Mouse (Mus musculus) cerebellum, postnatal 36 days (tissue): Measurements from ENCODE around the gene Peak1.
"Not testable (repeated sequence)": the region's sequence is repeated elsewhere in the genome, so short reads cannot be mapped to it uniquely, and the experiment has no call there.

Source experiments
- DNase-seq, 2 experiments: peaks; one replicate each; pipeline ENCODE4 v3.0.0; 2021 to 2022; ENCODE audit warnings: mixed read lengths in 2 of 2

The Peak1 gene

GRCm38 (mm10) chr9:56417948-56418737 is at the start of gene Peak1, which contains the start of gene Hmg20a:
Peak1 (minus strand) TSS chr9:56418067.
Hmg20a (plus strand) TSS chr9:56418609.
- peak; percentile 100 for DNase-seq

- DNase-seq = no peak
These were observed 48.4 kb upstream of the Peak1 start for GRCm38 (mm10) chr9:56466251-56466650.

- no peak for DNase-seq
These were observed 47.2 kb upstream of the Peak1 start for GRCm38 (mm10) chr9:56464863-56465654.

GRCm38 (mm10) chr9:56463686-56464515 is 46.0 kb upstream of the Peak1 start:
- no peak for DNase-seq

- no peak for DNase-seq
These were observed 45.2 kb upstream of the Peak1 start for GRCm38 (mm10) chr9:56463046-56463445.

- DNase-seq = no peak
These were observed 44.7 kb upstream of the Peak1 start for GRCm38 (mm10) chr9:56462606-56463005.

GRCm38 (mm10) chr9:56460987-56461386 is 43.1 kb upstream of the Peak1 start:
- no peak for DNase-seq

GRCm38 (mm10) chr9:56456426-56456825 is 38.6 kb upstream of the Peak1 start:
- DNase-seq = no peak

GRCm38 (mm10) chr9:56453038-56453815 is 35.4 kb upstream of the Peak1 start:
- no peak for DNase-seq

- DNase-seq = peak in 1 of 2 experiments; percentile 21
These were observed 33.7 kb upstream of the Peak1 start for GRCm38 (mm10) chr9:56451570-56451969.

- no peak for DNase-seq
These were observed 21.8 kb upstream of the Peak1 start for GRCm38 (mm10) chr9:56439699-56440098.

GRCm38 (mm10) chr9:56437300-56437892 is 19.5 kb upstream of the Peak1 start:
- not testable (repeated sequence) for DNase-seq

- peak; percentile 42 to 55 for DNase-seq
These were observed 18.1 kb upstream of the Peak1 start for GRCm38 (mm10) chr9:56435821-56436526.

- no peak for DNase-seq
These were observed 7.0 kb upstream of the Peak1 start for GRCm38 (mm10) chr9:56424861-56425260.

GRCm38 (mm10) chr9:56421991-56422390 is 4.1 kb upstream of the Peak1 start:
- no peak for DNase-seq

GRCm38 (mm10) chr9:56420892-56421601 is 3.2 kb upstream of the Peak1 start:
- no peak for DNase-seq

- no peak for DNase-seq
These were observed 2.4 kb upstream of the Peak1 start for GRCm38 (mm10) chr9:56420236-56420635.

GRCm38 (mm10) chr9:56418738-56419239 is 922 bp upstream of the Peak1 start:
- peak; percentile 65 to 67 for DNase-seq

GRCm38 (mm10) chr9:56417415-56417947 is 386 bp downstream of the Peak1 start:
- peak; percentile 75 to 81 for DNase-seq
